Mouse (Mus musculus) left cerebral cortex, postnatal 10 days (tissue): ENCODE measurements around the gene Ifi27. TPM values are rescaled to one million over a fixed set of nuclear protein-coding genes. Genes with fewer than 3 reads are reported as not detected.
A peak's percentile ranks its signal among the peaks of the same experiment; 100 is the strongest.

Source experiments
- DNase-seq, 2 experiments: peaks; one replicate each; pipeline ENCODE4 v3.0.0; 2021 to 2022; ENCODE audit warnings: low spot score in 2 of 2, mixed read lengths in 1 of 2; ENCODE audit errors: extremely low spot score in 1 of 2
- intact Hi-C: fragments of 180-260 bp; cut with DNase I; formaldehyde crosslinking; loops from one replicate; pipeline ENCODE4 v1.15.1; 2025
- total RNA-seq, 2 experiments: library from RNA; stranded (reverse); gene quantifications; 2 replicates each; pipeline ENCODE4 v1.2.3; 2021

Gene Ifi27
- total RNA-seq, result 10 to 100 TPM; 27.9 to 31.4 TPM

- intact Hi-C loops, result no loop called here
- peak; percentile 36 to 41 for DNase-seq
Observed at GRCm38 (mm10) chr12:103433986-103434731, at the start of gene Ifi27. Gene Ifi27, plus strand, starts transcription at chr12:103434211.

GRCm38 (mm10) chr12:103388505-103389347 lies 45.3 kb upstream of the Ifi27 start, which contains the start of gene Otub2:
Gene Otub2, plus strand, starts transcription at chr12:103388682.
- intact Hi-C loops, result no loop called here
- peak; percentile 97 for DNase-seq

GRCm38 (mm10) chr12:103389348-103389727 lies 44.7 kb upstream of the Ifi27 start:
- intact Hi-C loops, result no loop called here
- DNase-seq, result no peak

- intact Hi-C loops, result no loop called here
- no peak for DNase-seq
Observed at GRCm38 (mm10) chr12:103389982-103390381, 44.0 kb upstream of the Ifi27 start.

GRCm38 (mm10) chr12:103391098-103391497 lies 42.9 kb upstream of the Ifi27 start:
- peak in 1 of 2 experiments; percentile 38 for DNase-seq
- intact Hi-C loops, result no loop called here

- DNase-seq, result no peak
- intact Hi-C loops, result no loop called here
Observed at GRCm38 (mm10) chr12:103393528-103393927, 40.5 kb upstream of the Ifi27 start.

DNA sequence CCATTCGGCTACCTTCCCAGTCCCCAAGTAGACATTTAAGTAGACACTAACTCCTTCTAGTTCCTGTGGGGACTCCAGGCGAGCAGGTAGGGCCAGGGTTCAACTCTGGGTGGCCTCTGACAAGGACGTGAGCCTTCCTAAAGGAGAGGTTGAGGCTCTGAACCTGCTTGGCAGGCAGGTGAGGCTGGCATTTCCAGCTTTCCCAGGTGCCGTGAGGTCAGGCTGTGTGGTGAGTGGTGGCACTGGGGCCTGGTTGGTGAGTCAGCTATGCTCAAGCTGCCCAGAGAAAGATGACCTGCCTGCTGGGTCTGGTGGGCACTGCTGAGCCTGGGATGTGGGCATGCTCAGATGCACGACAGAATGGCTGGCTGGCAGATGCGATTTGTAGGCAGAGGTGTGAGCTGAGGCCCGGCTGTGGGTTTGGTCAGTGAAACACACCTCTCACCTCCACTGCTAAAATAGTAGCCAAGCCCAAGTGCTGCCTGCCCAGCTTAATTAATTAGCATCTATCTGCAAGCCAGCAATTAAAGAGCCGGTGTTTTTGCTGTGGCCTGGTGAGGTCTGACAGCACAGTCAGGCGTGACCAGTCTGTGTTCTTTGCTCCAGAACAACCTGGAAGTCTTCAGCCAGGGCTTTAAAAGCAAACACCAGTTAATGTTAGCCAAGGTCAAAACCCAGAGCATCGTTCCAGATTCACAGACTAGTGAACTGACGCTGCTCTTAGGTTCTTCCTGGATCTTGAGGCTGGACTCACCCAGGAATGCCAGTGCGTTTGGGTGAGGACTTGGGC lies 38.3 kb upstream of the Ifi27 start:
- intact Hi-C loops, result no loop called here
- DNase-seq, result no peak

- DNase-seq, result no peak
- intact Hi-C loops, result no loop called here
Observed at GRCm38 (mm10) chr12:103396751-103397150, 37.3 kb upstream of the Ifi27 start.

GRCm38 (mm10) chr12:103404131-103404530 lies 29.9 kb upstream of the Ifi27 start:
- intact Hi-C loops, result no loop called here
- DNase-seq, result no peak

DNA sequence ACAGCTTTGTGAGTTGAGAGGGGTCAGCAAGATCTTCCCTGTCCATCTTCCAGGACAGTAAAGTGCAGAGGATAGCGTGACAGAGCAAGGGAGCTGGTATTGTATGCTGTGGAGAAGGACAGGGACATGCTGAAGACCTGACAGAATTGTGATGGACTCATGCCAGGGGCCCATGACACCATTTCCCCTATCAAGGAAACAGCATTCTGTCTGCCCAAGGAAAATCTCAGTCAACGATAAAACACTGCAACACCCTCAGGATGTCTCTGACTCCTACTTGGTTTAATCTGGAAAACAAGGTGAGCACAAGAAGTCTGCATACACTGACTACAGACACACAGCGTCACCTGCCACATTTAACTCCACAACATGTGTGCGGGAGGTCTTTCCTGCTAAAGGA lies 26.3 kb upstream of the Ifi27 start, which contains the start of gene 9330161L09Rik:
Gene 9330161L09Rik (minus strand): TSS at position 101 of the 400 bp plus-strand sequence.
- intact Hi-C loops, result no loop called here
- DNase-seq, result peak in 1 of 2 experiments; percentile 17

DNA sequence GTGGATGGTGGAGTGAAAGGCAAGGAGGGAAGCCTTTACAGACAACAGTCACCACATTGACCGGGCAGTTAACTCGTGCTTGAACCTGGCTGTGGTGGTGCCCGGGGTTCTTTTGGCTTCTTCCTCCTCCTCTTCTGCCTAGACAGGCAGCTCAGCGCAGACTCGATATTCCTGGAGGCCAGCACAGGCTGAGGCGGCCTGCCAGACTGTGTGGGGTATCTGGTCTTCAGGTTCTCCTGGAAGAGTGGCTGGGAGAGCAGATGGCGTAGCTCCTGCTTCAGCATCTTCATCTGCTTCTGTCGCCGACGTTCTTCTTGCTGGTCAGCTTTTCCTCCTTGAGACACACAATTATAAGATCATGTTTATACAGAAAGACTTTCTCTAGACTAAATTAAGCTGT lies 25.9 kb upstream of the Ifi27 start:
- intact Hi-C loops, result no loop called here
- no peak for DNase-seq

- DNase-seq, result no peak
- intact Hi-C loops, result no loop called here
Observed at GRCm38 (mm10) chr12:103425016-103425728, 8.8 kb upstream of the Ifi27 start.

DNA sequence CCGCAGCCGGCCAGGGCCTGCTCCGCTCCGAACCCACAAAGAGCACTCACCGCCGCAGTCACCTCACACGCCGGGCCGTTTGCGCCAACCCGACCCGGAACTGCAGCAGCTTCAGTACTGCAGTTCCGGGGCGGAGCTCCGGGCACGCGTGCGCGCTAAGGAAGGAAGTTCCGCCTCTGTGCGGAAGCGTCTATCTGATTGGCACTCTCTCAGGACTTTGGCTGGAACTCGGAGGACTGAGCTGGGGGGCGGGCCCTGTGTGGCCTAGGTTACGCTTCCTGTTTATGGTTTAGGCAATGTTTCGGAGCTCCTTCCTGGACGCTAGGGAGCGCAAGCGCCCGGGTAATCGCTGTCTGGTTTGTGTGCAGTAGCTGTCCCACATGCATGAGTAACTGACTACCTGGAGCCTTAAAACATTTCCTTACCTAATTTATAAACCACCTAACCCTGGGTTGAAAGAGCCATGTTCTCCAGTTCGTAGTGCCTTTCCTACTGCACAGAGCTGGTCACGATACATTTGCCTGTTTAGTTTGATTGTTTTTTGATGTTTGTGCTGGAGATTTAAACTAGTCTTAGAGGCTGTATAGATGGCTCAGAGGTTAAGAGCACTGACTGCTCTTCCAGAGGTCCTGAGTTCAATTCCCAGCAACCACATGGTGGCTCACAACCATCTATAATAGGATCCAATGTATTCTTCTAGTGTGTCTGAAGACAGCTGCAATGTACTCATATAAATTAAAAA lies 8.1 kb upstream of the Ifi27 start, which contains the start of gene Ddx24:
Gene Ddx24 (minus strand): TSS at position 102 of the 742 bp plus-strand sequence.
- intact Hi-C loops, result loop anchor here (1.0 kb wide), 1 partner anchor 66 kb away; no protein-coding TSS in a partner anchor

DNA sequence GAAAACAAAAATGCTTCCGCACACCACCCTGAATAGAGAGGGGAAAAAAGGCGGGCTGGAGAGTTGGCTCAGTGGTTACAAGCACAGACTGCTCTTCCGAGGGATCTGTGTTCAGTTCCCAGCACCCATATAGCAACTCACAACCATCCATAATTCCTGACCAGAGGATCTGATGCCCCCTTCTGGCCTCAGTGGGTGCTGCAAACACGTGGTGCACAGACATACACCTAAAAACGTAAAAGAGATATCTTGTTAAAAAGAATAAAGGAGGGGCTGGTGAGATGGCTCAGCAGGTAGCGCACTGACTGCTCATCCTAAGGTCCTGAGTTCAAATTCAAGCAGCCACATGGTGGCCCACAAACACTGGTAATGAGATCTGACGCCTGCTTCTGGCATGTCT lies 7.3 kb upstream of the Ifi27 start:
- intact Hi-C loops, result loop anchor here (1.0 kb wide), 1 partner anchor 66 kb away; no protein-coding TSS in a partner anchor
- DNase-seq, result no peak

More for the DNA sequence above, 8.1 kb upstream of the Ifi27 start, which contains the start of gene Ddx24:
- DNase-seq, result peak; percentile 98

GRCm38 (mm10) chr12:103433430-103433829 lies 581 bp upstream of the Ifi27 start:
- DNase-seq, result no peak
- intact Hi-C loops, result no loop called here

DNA sequence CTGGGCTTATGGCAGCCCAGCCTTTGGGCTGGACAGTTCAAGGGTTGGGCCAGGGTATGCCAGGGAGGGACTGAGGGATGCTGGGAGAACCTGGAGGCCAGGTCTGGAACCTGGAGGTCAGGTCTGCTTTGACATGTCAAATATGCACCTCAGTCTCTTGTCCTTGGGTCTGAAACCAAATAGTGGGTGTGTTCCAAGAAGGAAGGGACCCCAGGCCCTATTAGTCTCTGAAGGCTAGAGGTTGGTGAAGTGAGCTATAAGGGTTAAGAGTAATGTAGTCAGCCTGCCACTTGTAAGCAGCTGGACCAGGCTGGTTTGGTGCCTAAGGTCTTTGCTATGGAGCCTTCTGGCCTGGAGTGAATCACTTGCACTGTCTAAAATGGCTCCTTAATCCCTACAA lies 850 bp downstream of the Ifi27 start:
- DNase-seq, result no peak
- intact Hi-C loops, result no loop called here

GRCm38 (mm10) chr12:103437601-103438000 lies 3.6 kb downstream of the Ifi27 start:
- no peak for DNase-seq
- intact Hi-C loops, result no loop called here
